Mouse (Mus musculus) gastrocnemius, postnatal 25 days (tissue): ENCODE data around the gene Ntrk3. TPM values are rescaled to one million over a fixed set of nuclear protein-coding genes. Genes with fewer than 3 reads are reported as not detected.

Experiments used
- DNase-seq: peaks from one replicate; pipeline ENCODE4 v3.0.0; 2022
- total RNA-seq, 2 experiments: library from RNA; stranded (reverse); gene quantifications; 1 replicate in 1 of 2; 2 replicates in 1 of 2; pipeline ENCODE4 v1.2.3; 2021

Ntrk3 gene
- total RNA-seq, 2 experiments from 2014 or later, result 0.90 to 2.1 TPM

- DNase-seq, result no peak
Measured at GRCm38 (mm10) chr7:78578461-78579359, 159.1 kb downstream of the Ntrk3 start.

- no peak for DNase-seq
Measured at GRCm38 (mm10) chr7:78578111-78578460, 159.7 kb downstream of the Ntrk3 start.

GRCm38 (mm10) chr7:78577462-78578110 lies 160.2 kb downstream of the Ntrk3 start:
- DNase-seq, result no peak

- DNase-seq, result no peak
Measured at GRCm38 (mm10) chr7:78576706-78577461, 160.9 kb downstream of the Ntrk3 start.

GRCm38 (mm10) chr7:78576169-78576568 lies 161.6 kb downstream of the Ntrk3 start:
- no peak for DNase-seq

- no peak for DNase-seq
Measured at GRCm38 (mm10) chr7:78575556-78575955, 162.3 kb downstream of the Ntrk3 start.

- DNase-seq, result no peak
Measured at GRCm38 (mm10) chr7:78571196-78571595, 166.6 kb downstream of the Ntrk3 start.

GRCm38 (mm10) chr7:78569255-78569618 lies 168.6 kb downstream of the Ntrk3 start:
- DNase-seq, result no peak

- DNase-seq, result peak; percentile 27
Measured at GRCm38 (mm10) chr7:78568411-78569254, 169.2 kb downstream of the Ntrk3 start.

- DNase-seq, result no peak
Measured at GRCm38 (mm10) chr7:78566617-78567016, 171.2 kb downstream of the Ntrk3 start.

- DNase-seq, result no peak
Measured at GRCm38 (mm10) chr7:78565386-78565785, 172.4 kb downstream of the Ntrk3 start.

GRCm38 (mm10) chr7:78558503-78558902 lies 179.3 kb downstream of the Ntrk3 start:
- no peak for DNase-seq

GRCm38 (mm10) chr7:78555532-78555931 lies 182.3 kb downstream of the Ntrk3 start:
- DNase-seq, result no peak

- no peak for DNase-seq
Measured at GRCm38 (mm10) chr7:78549461-78549860, 188.4 kb downstream of the Ntrk3 start.

GRCm38 (mm10) chr7:78548721-78549120 lies 189.1 kb downstream of the Ntrk3 start:
- no peak for DNase-seq

GRCm38 (mm10) chr7:78546551-78546950 lies 191.3 kb downstream of the Ntrk3 start:
- DNase-seq, result no peak

GRCm38 (mm10) chr7:78542468-78542867 lies 195.3 kb downstream of the Ntrk3 start:
- no peak for DNase-seq

GRCm38 (mm10) chr7:78530286-78530685 lies 207.5 kb downstream of the Ntrk3 start:
- no peak for DNase-seq

GRCm38 (mm10) chr7:78528008-78528407 lies 209.8 kb downstream of the Ntrk3 start:
- DNase-seq, result no peak

GRCm38 (mm10) chr7:78527564-78527963 lies 210.2 kb downstream of the Ntrk3 start:
- DNase-seq, result no peak

- no peak for DNase-seq
Measured at GRCm38 (mm10) chr7:78520243-78520927, 217.4 kb downstream of the Ntrk3 start.
